Mouse (Mus musculus) heart, adult 9 months (tissue): Measurements from ENCODE around the gene Nme2.

ENCODE experiments used
- DNase-seq, 2 experiments: peaks; one replicate each; pipeline ENCODE4 v3.0.0; 2022; ENCODE audit warnings: low spot score in 2 of 2

The Nme2 gene

DNA sequence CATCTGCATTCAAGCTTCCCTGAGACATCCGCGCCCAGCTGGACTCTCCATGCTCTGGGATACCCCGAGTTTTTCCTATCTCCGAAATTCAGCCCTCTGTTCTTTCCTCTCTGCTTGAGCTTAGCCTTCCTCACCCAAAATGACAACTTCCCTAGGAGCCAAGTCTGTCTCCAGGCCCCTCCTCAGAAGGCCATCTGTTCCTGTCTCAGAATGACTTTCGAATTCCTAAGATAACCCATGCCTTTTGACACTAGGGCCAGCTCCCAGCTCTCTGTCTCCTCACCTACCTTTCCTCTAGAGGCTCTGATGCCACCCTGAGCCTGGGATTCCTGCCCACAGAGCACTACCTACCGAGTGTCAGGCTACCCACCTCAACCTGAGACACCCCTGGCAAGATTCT, at the start of gene Nme2:
Gene Nme2, minus strand, starts transcription at position 101 of the 400 bp plus-strand sequence.
- DNase-seq: no peak

DNA sequence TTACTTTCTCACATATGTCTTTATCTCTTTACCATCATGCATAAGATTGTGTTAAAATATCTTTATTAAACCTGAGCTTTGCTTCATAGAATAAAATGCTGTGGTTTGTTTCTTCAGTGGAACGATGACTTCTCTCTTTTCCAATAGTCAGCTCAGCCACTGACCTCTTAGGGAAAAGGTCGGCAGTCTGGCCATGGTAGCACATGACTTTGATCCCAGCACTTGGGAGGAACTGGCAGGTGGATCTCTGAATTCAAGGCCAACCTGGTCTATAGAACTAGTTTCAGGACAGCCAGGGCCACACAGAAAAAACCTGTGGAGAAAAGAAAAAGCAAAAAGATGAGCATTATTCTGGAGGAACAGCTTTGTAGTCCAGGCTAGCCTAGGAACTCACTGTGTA, 47.3 kb upstream of the Nme2 start:
- no peak for DNase-seq

DNA sequence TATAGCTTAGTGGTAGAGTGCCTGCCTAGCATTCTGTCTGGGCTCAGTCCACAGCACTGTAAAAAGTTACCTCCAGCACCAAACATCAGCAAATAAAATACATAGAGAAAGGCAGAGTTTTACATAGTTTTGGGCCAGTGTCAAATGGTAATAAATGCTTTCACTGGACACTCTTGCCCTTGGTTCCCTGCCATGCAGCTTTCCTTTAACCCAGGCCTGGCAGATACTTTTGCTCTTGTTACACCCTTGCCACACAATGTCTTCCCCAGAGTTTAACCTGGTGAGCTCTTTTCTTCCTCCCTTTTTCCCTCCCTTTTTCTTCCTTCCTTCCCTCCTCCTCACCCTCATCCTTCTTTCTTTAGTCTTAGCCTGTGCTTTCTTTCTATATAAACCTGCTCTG, 43.2 kb upstream of the Nme2 start:
- no peak for DNase-seq

DNA sequence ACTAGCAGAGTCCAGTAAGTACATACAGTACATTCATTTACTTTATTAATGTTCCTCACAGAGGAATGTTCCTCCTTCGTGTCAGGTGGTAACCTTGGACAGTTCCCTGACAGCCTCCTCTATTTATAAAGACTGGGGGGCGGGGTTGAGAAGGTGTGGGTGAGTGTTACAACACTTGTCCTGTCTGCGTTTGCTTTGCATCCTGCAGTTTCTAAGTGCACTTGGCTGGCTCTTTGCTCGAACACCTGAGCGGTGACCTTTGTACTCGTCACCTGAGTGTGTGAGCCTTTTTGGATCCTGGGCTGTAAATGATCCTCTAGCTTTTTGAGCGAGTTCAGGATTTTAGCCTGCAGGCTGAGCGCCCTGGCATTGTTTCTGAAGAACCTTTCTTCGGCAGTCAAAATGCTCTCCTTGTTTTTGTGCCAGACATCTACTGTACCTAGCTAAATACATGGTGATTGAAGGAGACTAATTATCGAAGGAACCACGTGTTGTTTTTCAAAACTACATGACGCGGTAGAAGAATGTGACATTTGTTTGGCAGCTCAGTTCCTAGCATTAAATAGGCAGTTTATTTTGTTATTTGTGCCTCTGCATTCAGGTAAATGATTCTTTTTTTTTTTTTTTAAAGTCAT, 41.2 kb upstream of the Nme2 start:
- peak; percentile 52 to 58 for DNase-seq

DNA sequence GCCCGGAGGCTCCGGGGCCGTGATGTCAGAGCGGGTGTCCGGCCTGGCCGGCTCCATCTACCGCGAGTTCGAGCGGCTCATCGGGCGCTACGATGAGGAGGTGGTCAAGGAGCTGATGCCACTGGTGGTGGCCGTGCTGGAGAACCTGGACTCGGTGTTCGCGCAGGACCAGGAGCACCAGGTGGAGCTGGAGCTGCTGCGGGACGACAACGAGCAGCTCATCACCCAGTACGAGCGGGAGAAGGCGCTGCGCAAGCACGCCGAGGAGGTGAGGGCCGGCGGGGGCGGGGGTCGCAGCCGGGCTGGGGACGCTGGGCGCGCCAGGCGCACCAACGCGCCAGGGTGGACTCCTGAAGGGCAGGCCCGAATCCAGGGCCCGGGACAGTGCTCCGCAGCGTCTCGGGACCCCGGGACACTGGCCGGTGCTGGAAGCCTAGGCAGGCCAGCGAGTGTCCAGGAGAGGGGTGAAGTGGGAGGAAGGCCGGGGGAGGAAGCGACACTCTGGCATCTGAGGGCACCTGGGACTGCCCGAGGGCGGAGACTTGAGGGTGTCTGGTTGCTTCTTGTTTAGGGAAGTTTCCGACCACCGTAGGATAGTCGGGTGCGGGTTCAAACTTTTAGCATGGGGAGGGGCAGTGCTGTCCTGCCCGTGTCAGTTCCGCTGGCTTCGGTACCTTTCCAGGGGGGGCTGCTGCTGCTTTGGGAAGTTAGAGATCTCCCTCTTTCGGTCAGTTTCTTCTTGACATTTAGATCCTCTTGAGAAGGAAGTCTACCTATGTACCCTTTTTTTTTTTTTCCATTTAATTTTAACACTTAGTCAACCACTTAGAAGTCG, 40.5 kb upstream of the Nme2 start:
- peak; percentile 47 to 52 for DNase-seq

DNA sequence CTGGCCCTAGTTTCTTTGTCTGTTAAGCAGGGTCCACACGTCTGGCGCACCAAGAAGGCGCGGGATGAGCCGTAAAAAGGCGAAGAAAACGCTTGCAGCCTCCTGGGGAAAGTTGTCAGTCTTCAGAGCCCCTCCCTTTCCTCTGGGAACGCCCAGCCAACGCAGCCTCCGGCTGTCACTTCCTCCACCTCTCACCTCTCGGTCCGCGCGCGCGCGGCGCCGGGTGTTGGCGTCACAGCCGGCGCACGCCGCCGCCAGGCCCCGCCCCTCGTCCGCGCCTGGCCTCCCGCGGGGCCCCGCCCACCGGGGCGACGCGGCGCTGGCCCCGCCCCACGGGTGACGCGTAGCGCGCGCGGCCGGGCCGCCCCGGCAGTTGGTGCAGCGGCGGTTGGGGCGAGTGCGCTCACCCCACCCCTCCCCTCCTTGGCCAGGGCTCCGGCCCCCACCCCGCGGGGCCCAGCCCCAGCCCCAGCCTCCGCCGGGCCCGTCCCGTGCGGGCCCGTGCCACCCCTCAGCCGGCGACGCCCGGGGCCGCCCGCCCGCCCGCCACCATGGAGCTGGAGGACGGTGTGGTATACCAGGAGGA, 39.8 kb upstream of the Nme2 start, which contains the start of gene Spag9:
Gene Spag9, plus strand, starts transcription at position 372 of the 586 bp plus-strand sequence.
- DNase-seq: peak; percentile 94 to 96

DNA sequence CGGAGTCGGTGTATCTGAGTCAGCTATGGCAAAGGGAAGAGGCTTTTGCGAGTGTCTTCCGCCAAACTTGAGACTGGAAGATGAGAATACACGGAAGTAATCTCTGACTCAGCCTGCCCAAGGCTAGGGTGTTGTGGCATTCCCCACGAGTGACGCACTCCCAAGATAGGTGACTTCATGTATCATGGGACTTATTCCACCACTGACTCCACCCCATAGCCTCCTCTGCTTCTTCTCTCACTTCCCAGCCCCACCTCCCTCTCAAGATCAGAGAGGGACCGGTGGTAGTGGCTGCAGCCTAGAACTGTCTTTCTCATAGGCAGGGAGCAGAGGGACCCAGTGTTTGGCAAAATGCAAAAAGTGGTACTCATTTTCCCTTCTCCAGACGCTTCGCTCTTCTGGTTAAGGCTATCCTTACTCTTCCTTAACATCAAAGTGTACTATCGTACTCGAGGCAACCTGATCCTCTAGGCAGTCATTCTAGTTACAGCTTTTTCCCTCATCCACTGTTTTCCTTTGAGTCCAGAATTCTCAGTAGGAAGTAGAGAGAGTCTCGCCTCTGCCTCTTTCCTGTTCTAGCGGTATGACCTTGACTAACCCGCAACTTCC, 39.2 kb upstream of the Nme2 start:
- peak; percentile 96 to 98 for DNase-seq

DNA sequence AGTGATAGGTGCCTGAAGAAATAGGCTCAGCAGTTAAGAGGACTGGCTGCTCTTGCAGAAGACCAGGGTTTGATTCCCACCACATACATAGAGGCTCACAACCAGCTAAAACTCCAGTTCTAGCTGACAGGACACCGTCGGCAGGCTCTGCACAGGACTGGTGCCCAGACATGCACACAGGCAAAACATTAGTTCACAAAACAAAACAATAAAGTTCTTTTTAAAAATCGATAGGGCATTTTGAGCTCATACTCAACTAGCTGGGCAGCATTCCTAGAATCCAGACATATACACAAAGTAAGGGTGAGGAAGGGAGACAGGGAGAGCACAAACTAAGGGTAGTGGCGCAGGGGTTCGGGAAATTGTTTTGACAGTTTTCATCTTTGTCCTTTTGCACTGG, 38.5 kb upstream of the Nme2 start:
- DNase-seq: no peak

DNA sequence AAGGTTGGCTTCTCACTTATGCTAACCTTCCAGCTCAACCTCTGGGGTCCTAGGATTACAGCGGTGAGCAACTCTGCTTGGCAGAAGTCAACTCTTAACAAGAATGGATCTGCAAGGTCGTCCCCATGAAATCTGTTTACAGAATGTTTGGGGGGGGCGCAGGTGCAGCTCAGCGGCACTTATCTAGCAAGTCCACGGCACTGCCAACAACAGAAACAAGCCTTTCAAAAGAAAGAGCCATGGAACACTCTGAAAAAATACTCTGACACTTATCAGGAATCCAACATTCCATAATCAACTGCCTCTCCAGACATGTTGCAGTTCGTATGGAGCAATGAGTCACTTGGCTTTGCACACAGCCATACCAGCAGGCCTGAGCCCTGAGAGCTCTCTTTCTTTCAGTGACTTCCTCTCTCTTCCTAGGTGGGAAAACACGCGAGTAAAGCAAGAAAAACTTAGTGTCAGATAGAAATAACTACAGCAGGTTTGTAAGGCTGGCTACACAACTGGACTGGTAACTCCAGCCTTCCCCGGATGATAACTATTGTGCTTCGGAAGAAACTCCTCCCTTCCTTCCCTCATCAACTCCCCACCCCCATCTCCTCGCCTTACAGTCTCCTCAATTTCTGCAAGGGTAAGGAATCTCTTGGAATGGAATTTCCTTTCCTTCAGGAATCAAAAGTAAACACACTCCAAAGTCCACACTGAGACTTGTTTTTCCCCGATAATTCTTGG, 32.4 kb upstream of the Nme2 start:
- peak; percentile 49 to 72 for DNase-seq

DNA sequence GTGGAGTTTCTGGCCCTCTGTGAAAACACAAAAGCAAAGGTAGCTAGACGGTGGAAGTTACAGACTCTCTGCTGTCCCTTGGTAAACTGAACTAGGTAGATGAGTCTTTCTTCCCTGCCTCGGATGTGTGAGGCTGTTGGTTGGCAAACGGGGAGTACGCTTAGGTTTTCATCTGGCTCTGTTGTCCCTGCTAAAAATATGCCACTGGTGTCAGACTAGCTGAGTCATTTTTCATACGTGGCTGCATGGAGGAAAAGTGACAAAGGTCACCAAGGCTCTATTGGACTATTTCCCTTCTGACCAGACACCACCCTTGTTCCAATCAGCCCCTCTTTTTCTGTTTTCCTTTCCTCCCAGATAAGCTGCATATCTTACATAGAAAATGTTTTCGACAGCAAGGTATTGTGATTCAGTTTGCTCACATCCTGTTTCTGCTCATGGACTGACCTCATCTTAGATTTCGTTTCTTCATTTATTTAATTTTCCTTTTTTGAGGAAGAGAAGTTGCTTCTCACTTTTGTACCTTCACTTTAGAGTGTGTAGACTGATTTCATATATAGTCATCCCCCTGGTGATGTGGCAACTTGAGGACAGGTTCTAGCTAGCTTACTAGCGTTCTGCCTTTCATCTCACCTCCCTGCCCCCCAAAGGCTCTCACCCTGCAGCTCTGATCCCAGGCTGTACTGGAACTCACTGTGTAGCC, 31.7 kb upstream of the Nme2 start:
- peak; percentile 76 to 81 for DNase-seq

DNA sequence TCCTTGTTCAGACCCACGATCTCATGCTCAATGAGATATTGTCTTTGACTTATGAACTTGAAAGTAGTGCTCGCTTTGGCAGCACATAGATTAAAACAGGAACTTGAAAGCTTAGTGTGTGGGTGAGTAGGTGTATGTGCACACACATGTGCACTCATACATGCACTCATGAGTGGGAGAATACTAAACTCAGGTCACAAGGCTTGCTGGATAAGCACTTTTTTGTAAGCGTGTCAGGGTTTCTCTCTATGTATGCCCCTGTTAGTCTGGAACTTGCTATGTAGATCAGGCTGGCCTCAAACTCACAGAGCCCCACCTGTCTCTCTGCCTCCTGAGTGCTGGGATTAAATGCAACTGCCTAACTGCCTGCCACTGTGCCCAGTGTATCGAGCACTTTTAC, 31.0 kb upstream of the Nme2 start:
- DNase-seq: no peak

DNA sequence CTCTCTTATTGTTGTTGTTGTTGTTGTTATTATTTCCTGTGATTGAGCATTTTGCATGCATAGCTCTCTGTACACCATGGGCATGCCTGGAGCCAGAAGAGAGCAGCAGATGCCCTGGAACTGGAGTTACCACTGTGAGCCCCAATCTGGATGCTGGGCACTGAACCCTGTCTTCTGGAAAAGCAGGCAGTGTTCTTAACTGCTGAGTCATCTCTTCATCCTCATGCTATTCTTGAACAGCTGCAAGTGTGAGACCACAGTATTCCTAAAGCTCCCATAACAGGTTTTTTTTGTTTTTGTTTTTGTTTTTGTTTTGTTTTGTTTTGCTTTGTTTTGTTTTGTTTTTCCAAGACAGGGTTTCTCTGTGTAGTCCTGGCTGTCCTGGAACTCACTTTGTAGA, 30.2 kb upstream of the Nme2 start:
- DNase-seq: no peak

DNA sequence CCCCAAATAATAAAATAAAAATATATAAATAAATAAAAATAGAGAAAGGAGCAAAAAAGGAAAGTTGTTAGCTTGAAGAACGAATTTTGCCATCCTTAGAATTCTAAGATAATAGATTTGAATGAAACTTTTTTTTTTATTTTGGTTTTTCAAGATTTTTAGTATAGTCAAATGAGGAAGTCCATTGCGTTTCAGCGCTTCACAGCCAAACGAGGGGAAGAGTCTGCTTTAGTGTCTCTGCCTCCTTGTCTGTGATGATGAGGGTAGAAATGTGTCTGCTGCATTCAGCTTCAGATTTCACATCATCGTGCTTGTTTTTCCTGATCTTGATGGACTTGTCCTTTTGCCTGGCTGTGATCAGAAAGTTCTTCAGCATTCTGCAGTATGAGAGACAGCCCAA, 29.2 kb upstream of the Nme2 start:
- DNase-seq: no peak

DNA sequence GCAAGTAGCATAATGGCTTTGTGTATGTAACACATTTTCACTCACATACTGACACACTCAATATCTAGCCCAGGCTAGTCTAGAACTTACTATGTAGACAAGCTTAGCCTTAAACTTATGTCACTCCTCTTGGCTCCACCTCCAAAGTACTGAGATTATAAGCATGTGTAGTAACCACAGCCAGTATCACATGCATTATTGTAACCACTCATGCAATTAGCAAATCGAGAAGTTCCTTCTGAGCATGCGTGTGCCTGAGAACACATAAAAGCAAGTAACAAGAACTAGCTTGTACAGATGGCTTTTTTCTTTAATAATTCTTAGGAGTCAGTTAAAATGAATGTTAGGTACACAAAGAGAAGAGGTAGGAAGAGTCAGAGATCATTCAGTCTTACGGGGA, 28.6 kb upstream of the Nme2 start:
- no peak for DNase-seq

DNA sequence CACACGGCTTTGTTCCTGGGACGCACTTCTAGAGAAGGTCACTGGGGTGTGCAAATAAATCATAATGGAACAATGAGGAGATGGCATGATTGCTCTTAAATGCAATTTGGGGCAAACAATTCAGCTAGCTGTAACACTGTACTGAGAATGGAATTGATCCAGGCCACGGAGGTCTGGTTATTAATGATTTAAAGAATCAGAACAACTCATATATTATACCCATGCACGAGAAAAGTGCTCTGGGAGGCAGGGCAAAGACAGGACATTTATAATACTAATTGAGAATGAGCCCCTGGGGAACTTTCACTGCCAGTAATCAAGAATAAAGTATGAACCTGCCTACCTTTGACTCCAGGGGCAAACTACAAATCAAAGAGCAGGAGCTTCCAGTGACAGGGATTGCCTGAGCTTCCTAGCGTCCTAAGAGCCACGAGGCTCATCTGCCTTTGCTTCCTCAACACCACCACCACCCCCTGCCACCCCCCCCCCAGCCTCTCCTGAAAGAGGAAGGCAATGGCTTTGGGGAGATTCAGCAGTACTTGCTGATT, 23.5 kb upstream of the Nme2 start:
- no peak for DNase-seq

DNA sequence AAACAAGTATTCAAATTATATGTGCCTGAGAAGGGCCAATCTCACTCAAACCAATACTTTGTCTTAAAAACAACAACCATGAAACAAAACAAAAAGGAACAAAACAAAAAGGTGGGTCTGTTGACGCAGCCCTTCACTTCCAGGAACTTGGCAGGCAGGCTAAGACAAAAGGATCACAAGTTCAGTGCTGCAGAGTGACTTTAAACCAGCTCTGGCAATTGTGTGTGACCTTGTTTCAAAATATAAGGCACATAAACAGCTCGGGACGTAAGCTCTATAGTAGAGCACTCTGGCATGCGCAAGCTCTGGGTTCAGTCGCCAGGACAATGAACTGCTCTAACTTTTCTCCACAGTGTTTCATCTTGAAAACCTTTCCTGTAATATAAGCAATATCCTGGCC, 16.9 kb upstream of the Nme2 start:
- no peak for DNase-seq

DNA sequence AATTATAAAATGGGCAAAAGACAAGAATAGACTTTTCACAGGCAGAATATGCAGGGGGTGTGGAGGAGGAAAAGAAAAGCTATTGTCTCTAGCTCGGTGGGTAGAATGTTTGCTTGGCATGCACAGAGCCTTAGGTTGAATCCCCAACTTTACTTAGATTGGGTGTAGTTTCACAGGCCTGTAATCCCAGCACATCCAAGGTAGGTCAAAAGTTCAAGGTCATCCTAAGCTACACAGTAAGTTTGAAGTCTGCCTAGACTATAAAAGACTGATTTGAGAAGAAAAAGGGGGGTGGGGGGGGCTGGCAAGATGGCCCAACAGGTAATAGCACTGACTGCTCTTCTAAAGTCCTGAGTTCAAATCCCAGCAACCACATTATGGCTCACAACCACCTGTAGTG, 13.7 kb upstream of the Nme2 start:
- no peak for DNase-seq

DNA sequence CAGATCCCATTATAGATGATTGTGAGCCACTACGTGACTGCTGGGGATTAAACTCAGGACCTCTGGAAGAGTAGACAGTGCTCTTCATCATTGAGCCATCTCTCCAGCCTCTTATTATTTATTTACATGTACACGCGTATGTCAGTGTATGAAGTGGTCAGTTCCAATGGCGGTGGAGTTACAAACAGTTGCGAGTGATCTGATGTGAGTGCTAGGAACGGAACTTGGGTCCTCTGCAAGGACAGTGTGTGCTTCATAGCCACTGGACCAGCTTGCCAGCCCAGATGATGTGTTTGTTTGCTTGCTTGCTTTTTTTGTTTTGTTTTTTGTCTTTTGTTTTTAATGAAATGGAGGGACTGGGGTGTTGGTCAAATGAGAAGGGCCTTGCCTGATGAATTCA, 13.1 kb upstream of the Nme2 start:
- DNase-seq: no peak

DNA sequence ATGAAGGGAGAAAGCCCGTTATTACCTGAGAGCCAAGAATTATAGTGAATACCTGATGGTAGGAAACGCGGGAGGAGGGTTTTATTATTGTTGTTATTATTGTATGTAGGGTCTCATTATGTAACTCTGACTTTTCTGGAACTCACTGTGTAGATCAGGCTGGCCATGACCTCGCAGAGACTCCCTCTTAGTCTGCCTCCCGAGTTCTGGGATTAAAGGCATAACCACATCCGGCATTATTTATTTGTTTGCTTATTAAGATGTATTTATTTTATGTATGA, 12.7 kb upstream of the Nme2 start:
- DNase-seq: no peak

DNA sequence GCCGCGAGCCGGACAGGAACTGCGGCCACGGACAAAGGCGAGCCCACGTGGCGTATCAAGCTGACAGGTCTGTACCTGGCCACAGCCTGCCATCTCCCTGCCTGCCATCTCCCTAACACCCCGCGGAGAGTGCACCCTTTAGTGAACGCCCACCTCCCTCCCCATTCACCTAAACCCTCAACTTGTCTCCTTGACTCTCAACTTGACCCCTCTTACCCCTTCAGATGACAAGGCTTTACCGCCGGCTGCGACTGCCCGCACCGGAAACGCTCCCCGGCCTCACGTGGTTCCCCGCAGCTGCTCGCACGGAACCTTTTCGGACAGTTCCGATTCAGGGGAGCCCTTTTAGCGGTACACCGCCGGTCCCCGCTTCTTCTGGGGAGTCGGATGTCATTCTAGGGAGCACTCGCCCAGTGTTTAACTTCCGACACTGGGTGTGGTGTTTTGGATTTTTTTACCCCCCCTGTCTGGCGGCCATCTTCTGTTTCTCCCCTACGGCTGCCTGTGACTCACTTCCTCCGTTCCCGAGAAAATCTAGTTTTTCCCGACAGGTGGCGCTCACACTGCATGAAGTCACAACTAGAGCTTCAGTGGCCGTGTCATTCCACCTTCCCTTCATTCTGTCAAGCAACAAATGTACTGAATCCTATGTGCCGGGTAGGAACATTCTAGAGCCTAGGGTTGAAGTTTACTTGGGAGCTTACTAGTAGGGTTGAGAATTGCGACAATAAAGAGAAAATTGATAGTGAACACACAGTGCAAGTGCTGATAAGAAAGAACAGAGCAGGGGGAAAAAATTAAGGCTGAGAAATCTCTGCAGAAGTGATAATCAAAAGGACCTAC, 12.2 kb upstream of the Nme2 start, which contains the start of the genes Gm20390 and Nme1:
Gene Gm20390, minus strand, starts transcription at position 289 of the 843 bp plus-strand sequence.
Gene Nme1, minus strand, starts transcription at position 517 of the 843 bp plus-strand sequence.
- peak; percentile 96 to 98 for DNase-seq
